Mouse (Mus musculus): ENCODE data around the gene Glo1.

DNA sequence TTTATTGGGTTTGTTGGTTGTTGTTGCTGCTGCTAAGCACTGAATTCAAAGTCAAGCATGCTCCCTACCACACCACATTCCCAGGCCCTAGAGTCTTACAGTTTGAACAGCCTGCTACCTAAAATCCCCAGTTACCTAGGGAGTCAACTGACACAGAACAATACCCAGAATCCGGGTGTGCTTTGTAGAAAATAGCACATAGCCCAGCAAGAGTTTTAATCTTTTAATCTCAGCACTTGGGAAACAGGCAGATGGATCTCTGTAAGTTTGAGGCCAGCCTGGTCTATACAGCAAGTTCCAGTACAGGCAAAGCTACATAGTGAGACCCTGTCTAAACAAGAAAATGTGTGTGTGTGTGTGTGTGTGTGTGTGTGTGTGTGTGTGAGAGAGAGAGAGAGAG lies 15.9 kb downstream of the Glo1 start:
- TF ChIP-seq CTCF (IDR thresholded peaks at IDR 0.05; ENCODE audit: low read depth, low read length) = no peak
- TF ChIP-seq GATA2 (IDR thresholded peaks at IDR 0.05; ENCODE audit: borderline replicate concordance, low read depth, low read length) = no peak
- TF ChIP-seq GATA1 (IDR thresholded peaks at IDR 0.05; ENCODE audit: borderline replicate concordance, low read length) = no peak
- no peak for TF ChIP-seq TAL1 (conservative IDR thresholded peaks at IDR 0.05; ENCODE audit: low read depth, low read length)

All from G1E (cell line).